Comparison of ENCODE assay signal across 8 mouse cellular contexts in the genomic region with DNA sequence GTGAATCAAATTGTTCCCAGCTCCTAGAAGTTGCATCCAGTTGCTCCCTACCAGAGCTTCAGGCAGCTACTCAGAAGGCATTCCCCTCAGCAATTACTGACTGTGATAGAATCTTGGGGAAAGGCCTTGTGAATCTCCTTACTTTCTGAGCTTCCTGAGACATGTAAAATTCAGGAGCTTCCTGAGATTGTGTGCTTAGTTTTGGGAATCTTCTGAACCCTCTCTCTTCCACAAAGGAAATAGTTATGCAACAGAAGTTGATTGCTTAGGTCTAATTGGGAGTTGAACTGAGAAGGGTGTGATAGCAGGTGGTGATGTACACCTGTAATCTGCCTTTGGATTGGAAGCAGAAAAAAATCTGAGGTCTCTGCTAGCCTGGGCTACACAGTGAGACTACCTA. TPM values are rescaled to one million over a fixed set of nuclear protein-coding genes. Genes with fewer than 3 reads are reported as not detected.
DNase-seq lines count a peak whose midpoint lies in the region; ATAC-seq lines count a peak whose summit lies in the region.

Lsm14a (minus strand) TSS at position 101 of the 400 bp plus-strand sequence.

- DNase-seq in kidney, postnatal 14 days, result no peak
- no peak for DNase-seq in adrenal gland, postnatal 4 days (ENCODE audit: low spot score in 2 of 2)
- DNase-seq in gastrocnemius, postnatal 4 days (ENCODE audit: low spot score in 2 of 2), result no peak
- no peak for DNase-seq in large intestine, adult 2 months (ENCODE audit: low read depth, low spot score)
- no peak for DNase-seq in c-Kit-positive CD71-positive TER-119-positive erythroid progenitor cells, embryonic 14.5 days (ENCODE audit: low spot score)
- DNase-seq in cerebellum, adult 9-11 months, result no peak

- no peaks in the 10 kb centered on the region for H3K27me3 ChIP-seq in kidney, embryonic 15.5 days
- H3K27me3 ChIP-seq in midbrain, embryonic 12.5 days, result no peaks in the 10 kb centered on the region

- H3K4me2 ChIP-seq in kidney, embryonic 15.5 days, result no peak within 1 kb of the TSS
- H3K4me2 ChIP-seq in midbrain, embryonic 12.5 days (replicated peaks), result no peak within 1 kb of the TSS

- H3K9ac ChIP-seq in kidney, embryonic 15.5 days, result no peak within 1 kb of the TSS
- H3K9ac ChIP-seq in midbrain, embryonic 12.5 days (replicated peaks), result no peak within 1 kb of the TSS

- H3K4me3 ChIP-seq in kidney, embryonic 15.5 days (replicated peaks), result no peak within 1 kb of the TSS
- no peak within 1 kb of the TSS for H3K4me3 ChIP-seq in midbrain, embryonic 12.5 days

- no peak within 1 kb of the TSS for H3K27ac ChIP-seq in kidney, embryonic 15.5 days
- no peak within 1 kb of the TSS for H3K27ac ChIP-seq in midbrain, embryonic 12.5 days (replicated peaks)

- H3K36me3 ChIP-seq in kidney, embryonic 15.5 days, result no peaks in the 10 kb centered on the region
- no peaks in the 10 kb centered on the region for H3K36me3 ChIP-seq in midbrain, embryonic 12.5 days

- H3K4me1 ChIP-seq in kidney, embryonic 15.5 days, result peaks cover 12% of the 10 kb centered on the region
- peaks cover 8% of the 10 kb centered on the region for H3K4me1 ChIP-seq in midbrain, embryonic 12.5 days

- no peaks in the 10 kb centered on the region for H3K9me3 ChIP-seq in kidney, embryonic 15.5 days (replicated peaks)
- no peaks in the 10 kb centered on the region for H3K9me3 ChIP-seq in midbrain, embryonic 12.5 days

- no peak for ATAC-seq in kidney, embryonic 15.5 days (replicated peaks; ENCODE audit: low FRiP score)
- no peak for ATAC-seq in midbrain, embryonic 12.5 days (ENCODE audit: low FRiP score, low read depth)

RNA-seq across cellular contexts. Expression of gene Lsm14a, which starts in this region (rescaled TPM):
- polyA plus RNA-seq in kidney, embryonic 15.5 days (2015; fragmentation: Nextera tagmentation; extraction: Ambion mirVana), result 90.0 and 93.8 TPM in 2 replicates
- total RNA-seq in adrenal gland, postnatal 4 days (2021), result 100 to 1,000 TPM; 134 TPM
- total RNA-seq in gastrocnemius, postnatal 4 days (2021), result 100 to 1,000 TPM in 1 of 2 experiments, 10 to 100 TPM in 1; 97.5 to 117 TPM
- polyA plus RNA-seq in large intestine, adult 2 months (2012; rRNA removed), result 50.0 and 61.3 TPM in 2 replicates
- 117 and 120 TPM in 2 replicates for polyA plus RNA-seq in midbrain, embryonic 12.5 days (2016; fragmentation: Nextera tagmentation; extraction: Ambion mirVana)
